21 mouse cellular contexts compared by ENCODE assay signal in the genomic region with DNA sequence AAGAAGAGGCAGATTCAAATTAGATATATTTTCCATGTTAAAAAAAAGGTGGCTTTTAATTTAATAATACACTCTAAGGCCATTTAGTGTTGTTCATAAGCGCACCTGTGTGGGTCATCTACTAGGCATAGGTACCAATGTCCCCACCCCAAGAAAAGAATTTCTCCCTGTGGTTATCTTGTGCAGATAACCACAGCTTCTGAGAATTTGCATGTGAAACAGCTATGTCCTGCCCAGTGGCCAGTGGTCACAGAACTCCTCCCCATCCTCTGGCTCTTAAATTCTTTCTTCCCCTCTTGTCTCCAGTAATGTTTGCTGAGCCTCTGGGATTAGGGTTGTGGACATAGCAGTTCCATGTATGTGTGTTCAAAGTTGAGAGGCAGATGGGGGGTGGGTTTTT. TPM values are rescaled to one million over a fixed set of nuclear protein-coding genes. Genes with fewer than 3 reads are reported as not detected.
A peak's percentile ranks its signal among the peaks of the same experiment; 100 is the strongest.
DNase-seq lines count a peak whose midpoint lies in the region; TF ChIP-seq lines count a peak whose summit lies in the region.
"Had no signal": no experiment of that assay in that cellular context is flagged by ENCODE, and none has a peak within 500 bp of the region (broad histone marks: within the 10 kb centered on the region; RNA-seq: fewer than 3 reads in every experiment).

No protein-coding gene starts in this region.

- H3K36me3 ChIP-seq in CH12.LX (replicated peaks in 1 of 2; ENCODE audit: control insufficient read depth in 1 of 2, insufficient read depth in 1 of 2, low read length in 1 of 2) = peaks cover 14 to 67% of the 10 kb centered on the region in 2 experiments
- H3K36me3 ChIP-seq: G1E had no signal

- H3K9me3 ChIP-seq in CH12.LX (replicated peaks; ENCODE audit: low read length) = no peaks in the 10 kb centered on the region
- H3K9me3 ChIP-seq: G1E had no signal

- peak; percentile 51 for DNase-seq in heart, adult 11 months
- DNase-seq in heart, postnatal 25 days (ENCODE audit: low spot score) = no peak
- peak; percentile 8 for DNase-seq in testis, postnatal 10 days (ENCODE audit: low spot score)
- DNase-seq in testis, postnatal 14 days (ENCODE audit: low spot score) = no peak
- no peak for DNase-seq in CH12.LX (ENCODE audit: extremely low read depth)
- no peak for DNase-seq in embryo, embryonic 10.5 days (ENCODE audit: low spot score)
- DNase-seq: adrenal gland, adult 2 months; adrenal gland, adult 8-10 months; adrenal gland, postnatal 10 days; adrenal gland, postnatal 14 days; adrenal gland, postnatal 25 days; adrenal gland, postnatal 36 days; B cell, adult 2 months; cerebellum, adult 11 months; cerebellum, adult 11-12 months; cerebellum, adult 18-20 months; cerebellum, adult 2 months had no signal

- no peak overlapping the region for H3K9ac ChIP-seq in CH12.LX (ENCODE audit: insufficient read depth, low read depth)

- dilution Hi-C loops in CH12.LX (cut with MboI; ENCODE audit: extremely low pct_ligation_motif_present, extremely low pct_unique_long_range_greater_than_20kb, low sequenced_read_pairs) = no loop called here

- TF ChIP-seq POLR2A in CH12.LX (IDR thresholded peaks at IDR 0.05; ENCODE audit: low read depth, low read length) = peak; percentile 40; the same call in 1 of the 2 replicates

- H3K4me3 ChIP-seq in CH12.LX (replicated peaks in 1 of 3; ENCODE audit: low read depth in 2 of 3, low read length in 2 of 3, poor library complexity in 1 of 3) = no peak overlapping the region

- no peak overlapping the region for H3K27ac ChIP-seq in CH12.LX (ENCODE audit: insufficient read depth, low read depth)

- in situ Hi-C loops in CH12.LX (cut with MboI; ENCODE audit: low pct_ligation_motif_present, low pct_unique_long_range_greater_than_20kb, low sequenced_read_pairs) = loop anchor here (10.0 kb wide), 1 partner anchor 141 kb away; no protein-coding TSS in a partner anchor

- no peak for TF ChIP-seq RAD21 in CH12.LX (IDR thresholded peaks at IDR 0.05; ENCODE audit: low read depth, low read length)

- TF ChIP-seq CTCF in CH12.LX (conservative IDR thresholded peaks at IDR 0.05 in 1 of 2, IDR thresholded peaks at IDR 0.05 in 1 of 2; ENCODE audit: low read depth in 2 of 2, low read length in 2 of 2) = no peak

- peak; percentile 69 for TF ChIP-seq EP300 in CH12.LX (IDR thresholded peaks at IDR 0.05; ENCODE audit: low read length)

- intact Hi-C loops in heart, postnatal 25 days (cut with DNase I) = no loop called here

- H3K27me3 ChIP-seq in CH12.LX (replicated peaks) = no peaks in the 10 kb centered on the region
- H3K27me3 ChIP-seq: Patski had no signal

- H3K79me2 ChIP-seq in CH12.LX (replicated peaks; ENCODE audit: control insufficient read depth, extremely low read depth, insufficient read depth, poor library complexity, severe bottlenecking) = peaks cover 3% of the 10 kb centered on the region

- peaks cover 36 to 96% of the 10 kb centered on the region in 2 experiments for H3K4me1 ChIP-seq in CH12.LX (ENCODE audit: control insufficient read depth in 1 of 2, insufficient read depth in 2 of 2)

- H3K4me2 ChIP-seq in CH12.LX (ENCODE audit: insufficient read depth, low read depth, poor library complexity, severe bottlenecking) = peak overlapping the region; percentile 88

TF ChIP-seq in CH12.LX, 34 proteins besides CTCF, POLR2A, EP300 and RAD21:
- TF ChIP-seq RCOR1 (conservative IDR thresholded peaks at IDR 0.05; ENCODE audit: low read depth, low read length) (no peak), BHLHE40 (IDR thresholded peaks at IDR 0.05; ENCODE audit: low read depth, low read length) (peak; percentile 61), SMC3 (IDR thresholded peaks at IDR 0.05; ENCODE audit: low read depth, low read length) (no peak; the same call in 1 of the 2 replicates), NRF1 (IDR thresholded peaks at IDR 0.05; ENCODE audit: low read depth, low read length) (no peak), ZKSCAN1 (IDR thresholded peaks at IDR 0.05; ENCODE audit: borderline replicate concordance, low read depth, low read length) (no peak), HCFC1 (IDR thresholded peaks at IDR 0.05; ENCODE audit: low read depth, low read length) (no peak), IRF4 (IDR thresholded peaks at IDR 0.05; ENCODE audit: low read depth, low read length) (peak; percentile 29; the same call in 1 of the 2 replicates), MAX (IDR thresholded peaks at IDR 0.05; ENCODE audit: low read length) (no peak), MAFK (IDR thresholded peaks at IDR 0.05; ENCODE audit: insufficient replicate concordance, low read length) (0 out of 2 replicates have a peak, but pooled peaks have one; percentile 50), TCF12 (IDR thresholded peaks at IDR 0.05; ENCODE audit: low read depth, low read length) (peak; percentile 72), TBP (conservative IDR thresholded peaks at IDR 0.05; ENCODE audit: low read depth, low read length) (peak; percentile 54; the same call in 1 of the 2 replicates)
TF ChIP-seq in CH12.LX: peak in this region for 5.

RNA-seq across cellular contexts. Expression of a gene that starts 40.0 kb away (rescaled TPM):
- 1 to 10 TPM; 1.4 to 1.6 TPM for total RNA-seq in heart, postnatal 25 days (2021)
- total RNA-seq in CH12.LX (2012; rRNA removed) (60.0 and 113 TPM in 2 replicates), CH12.LX (2014; rRNA removed) (191 and 196 TPM in 2 replicates)
- polyA plus RNA-seq in CH12.LX (2012; ENCODE audit: insufficient read length, low read depth) = 91.9 and 102 TPM in 2 replicates
- total RNA-seq: G1E, MEL had no signal
- polyA plus RNA-seq: C2C12, G1E, Patski had no signal

Comparison
In these comparisons a context has a peak if more than half of its experiments do, and no peak if none do; other contexts are left out.
1. DNase-seq: peak in heart, adult 11 months (single experiment) and testis, postnatal 10 days (single experiment); none in heart, postnatal 25 days (single experiment), testis, postnatal 14 days (single experiment), CH12.LX (single experiment) and embryo, embryonic 10.5 days (single experiment).
2. RNA of a gene that starts 40.0 kb away (total RNA-seq): 60.0 to 196 TPM in CH12.LX; 1.4 to 1.6 TPM in heart, postnatal 25 days; every median in the first group is over 10 times any median in the second.